Mouse (Mus musculus): ENCODE results near the gene Xpc. TPM values are rescaled to one million over a fixed set of nuclear protein-coding genes. Genes with fewer than 3 reads are reported as not detected.
"Not testable (repeated sequence)": the region's sequence is repeated elsewhere in the genome, so short reads cannot be mapped to it uniquely, and the experiment has no call there.

The Xpc gene
- total RNA-seq, 2 experiments from 2014 or later: 9.2 to 10.4 TPM

- not testable (repeated sequence) for DNase-seq
These were observed 44.3 kb downstream of the Xpc start for GRCm38 (mm10) chr6:91471427-91471826.

DNA sequence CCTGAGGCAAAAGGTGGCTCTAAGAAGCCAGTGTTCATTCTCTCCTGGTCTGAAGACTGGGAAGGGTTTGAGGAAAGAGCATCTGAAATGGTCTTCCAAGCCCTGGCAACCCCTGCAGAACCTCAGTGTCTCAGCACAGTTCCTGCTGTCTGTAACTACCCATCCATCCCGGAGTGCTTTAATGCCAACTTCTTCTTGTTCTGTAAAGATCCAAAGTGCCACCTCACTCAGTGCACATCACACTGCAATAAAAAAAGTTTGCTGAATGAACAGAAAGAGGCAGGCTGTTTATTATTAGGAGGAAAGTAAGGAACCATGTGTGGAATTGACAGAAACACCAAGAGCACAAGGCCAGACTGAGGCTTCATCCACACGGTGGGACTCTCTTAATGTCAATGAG lies 45.0 kb downstream of the Xpc start:
- no peak for DNase-seq

DNA sequence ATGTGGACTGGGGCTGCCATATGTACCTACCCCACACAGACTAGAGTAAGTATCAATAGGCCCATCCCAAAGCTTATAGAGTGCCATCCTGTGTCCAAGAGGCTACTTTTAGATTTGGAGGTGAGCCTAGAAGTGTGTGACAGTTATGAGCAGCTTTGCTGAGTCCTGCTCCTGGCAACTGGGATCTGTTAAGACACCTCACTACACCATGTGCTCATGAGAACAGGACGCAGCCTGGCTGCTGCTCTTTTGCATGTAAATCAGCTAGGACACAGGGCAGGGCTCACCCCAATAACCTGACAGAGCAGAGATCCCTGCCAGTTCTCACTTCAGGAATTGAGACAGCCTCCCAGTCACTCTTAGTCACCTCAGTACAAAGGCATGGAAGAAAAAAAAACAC lies 48.6 kb downstream of the Xpc start:
- no peak for DNase-seq

DNA sequence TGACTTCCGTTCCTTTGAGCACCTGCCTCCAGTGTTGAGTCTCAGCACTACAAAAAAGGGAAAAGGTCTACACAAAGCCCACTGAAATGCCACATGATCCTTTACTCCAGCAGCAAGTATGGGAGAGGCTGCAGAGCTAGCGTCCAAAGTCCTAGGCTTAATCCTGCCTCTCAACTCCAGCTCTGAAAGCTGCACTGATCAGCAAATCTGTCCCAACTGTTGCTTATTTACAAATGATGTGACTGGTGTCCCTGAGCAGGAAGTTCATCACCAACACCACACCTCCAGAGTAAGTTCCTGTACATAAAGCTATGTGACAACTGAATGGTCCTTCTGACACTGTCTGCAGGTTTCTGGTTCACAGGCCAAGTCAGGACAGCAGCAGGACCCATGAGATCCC lies 49.9 kb downstream of the Xpc start:
- no peak for DNase-seq

GRCm38 (mm10) chr6:91459471-91459870 lies 56.2 kb downstream of the Xpc start:
- no peak for DNase-seq

- DNase-seq: no peak
These were observed 61.1 kb downstream of the Xpc start for GRCm38 (mm10) chr6:91454546-91454945.

- DNase-seq: no peak
These were observed 63.6 kb downstream of the Xpc start for GRCm38 (mm10) chr6:91452056-91452455.

- DNase-seq: no peak
These were observed 66.0 kb downstream of the Xpc start for GRCm38 (mm10) chr6:91449472-91450225.

DNA sequence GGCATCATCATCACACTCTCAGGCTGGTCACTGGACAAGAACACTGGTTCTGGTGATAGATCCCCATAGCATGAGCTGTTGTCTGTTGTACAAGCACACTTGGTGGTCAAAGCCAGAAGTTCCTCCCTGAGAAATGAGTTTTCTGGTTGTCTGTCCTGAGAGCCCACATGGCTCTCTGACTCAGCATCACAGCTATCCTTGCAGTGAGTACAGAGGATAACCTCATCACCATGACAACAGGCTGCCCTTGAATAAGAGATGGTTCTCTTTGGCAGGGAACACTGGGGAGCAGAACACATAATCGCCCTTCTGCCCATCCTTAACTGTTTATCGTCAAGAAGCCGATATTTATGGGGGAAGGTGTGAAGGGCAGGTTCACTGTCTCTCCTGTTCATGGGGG lies 70.4 kb downstream of the Xpc start:
- no peak for DNase-seq

- no peak for DNase-seq
These were observed 74.5 kb downstream of the Xpc start for GRCm38 (mm10) chr6:91441145-91441662.

- peak; percentile 97 for DNase-seq
These were observed 75.1 kb downstream of the Xpc start for GRCm38 (mm10) chr6:91440474-91441144.

Other genes starting within 250 kb of the Xpc start
- gene Wnt7a, start 104.5 kb downstream of the Xpc start, total RNA-seq (2021): under 1 TPM; 0.07 to 0.11 TPM
- gene Chchd4, start 42.3 kb downstream of the Xpc start, total RNA-seq (2021): 10 to 100 TPM; 19.3 to 19.8 TPM
- gene Tmem43, start 42.2 kb downstream of the Xpc start, total RNA-seq (2021): 10 to 100 TPM; 21.3 to 24.4 TPM
- 100 to 1,000 TPM in 1 of 2 experiments, 10 to 100 TPM in 1; 96.0 to 101 TPM for gene Lsm3, start within 50 bp of the Xpc start, total RNA-seq (2021)
- 100 to 1,000 TPM; 142 to 158 TPM for gene Slc6a6, start 168.2 kb upstream of the Xpc start, total RNA-seq (2021)